Mouse (Mus musculus) cerebellum, postnatal 14 days (tissue): Measurements from ENCODE around the gene Klhl28.

Experiments
- DNase-seq, 2 experiments: peaks; one replicate each; pipeline ENCODE4 v3.0.0; 2021; ENCODE audit warnings: mixed read lengths in 2 of 2

The Klhl28 gene

GRCm38 (mm10) chr12:64965124-64966026, at the start of gene Klhl28, which contains the start of gene Togaram1:
Klhl28 (minus strand) TSS chr12:64965534.
Togaram1 (plus strand) TSS chr12:64965804.
- peak; percentile 99 for DNase-seq

GRCm38 (mm10) chr12:65007725-65008124, 42.4 kb upstream of the Klhl28 start:
- DNase-seq = no peak

GRCm38 (mm10) chr12:64977518-64977917, 12.2 kb upstream of the Klhl28 start:
- DNase-seq = no peak

- DNase-seq = no peak
These were observed 10.9 kb upstream of the Klhl28 start for GRCm38 (mm10) chr12:64976191-64976590.

- no peak for DNase-seq
These were observed 10.2 kb upstream of the Klhl28 start for GRCm38 (mm10) chr12:64975558-64975957.

- DNase-seq = no peak
These were observed 6.7 kb upstream of the Klhl28 start for GRCm38 (mm10) chr12:64972063-64972462.

- no peak for DNase-seq
These were observed 6.1 kb upstream of the Klhl28 start for GRCm38 (mm10) chr12:64971399-64971798.

- DNase-seq = no peak
These were observed 2.7 kb upstream of the Klhl28 start for GRCm38 (mm10) chr12:64968067-64968466.

GRCm38 (mm10) chr12:64967470-64967869, 2.1 kb upstream of the Klhl28 start:
- DNase-seq = peak; percentile 6 to 19

- DNase-seq = peak; percentile 7 to 16
These were observed 1.5 kb upstream of the Klhl28 start for GRCm38 (mm10) chr12:64966652-64967435.

GRCm38 (mm10) chr12:64966101-64966631, 832 bp upstream of the Klhl28 start:
- DNase-seq = peak in 1 of 2 experiments; percentile 73

- DNase-seq = no peak
These were observed 774 bp downstream of the Klhl28 start for GRCm38 (mm10) chr12:64964560-64964959.

- DNase-seq = peak; percentile 18 to 38
These were observed 27.8 kb downstream of the Klhl28 start for GRCm38 (mm10) chr12:64937493-64937892.

GRCm38 (mm10) chr12:64917578-64918471, 47.5 kb downstream of the Klhl28 start, which contains the start of gene Gm527:
Gm527 (plus strand) TSS chr12:64917906.
- DNase-seq = peak; percentile 96 to 97

- no peak for DNase-seq
These were observed 48.6 kb downstream of the Klhl28 start for GRCm38 (mm10) chr12:64916735-64917134.

- no peak for DNase-seq
These were observed 52.3 kb downstream of the Klhl28 start for GRCm38 (mm10) chr12:64912996-64913395.

GRCm38 (mm10) chr12:64903186-64903585, 62.1 kb downstream of the Klhl28 start:
- no peak for DNase-seq

GRCm38 (mm10) chr12:64902506-64902905, 62.8 kb downstream of the Klhl28 start:
- DNase-seq = no peak

GRCm38 (mm10) chr12:64897060-64897730, 68.1 kb downstream of the Klhl28 start:
- peak; percentile 79 to 85 for DNase-seq
